Mouse (Mus musculus) heart, embryonic 14.5 days (tissue): ENCODE data around the gene Arhgap10. TPM values are rescaled to one million over a fixed set of nuclear protein-coding genes. Genes with fewer than 3 reads are reported as not detected.

Source experiments
- ATAC-seq: fragments of 200-750 bp; cut with Nextera tagmentation; 2 replicates; pipeline ENCODE4 v1.8.0; 2017; ENCODE audit warnings: low read depth, moderate TSS enrichment; ENCODE audit not compliant: insufficient number of reproducible peaks, insufficient read depth, low FRiP score
- H3K27ac ChIP-seq, 2 experiments: fragments of 200-500 bp in 1 of 2; fragments of 300-500 bp in 1 of 2; sonication (generic) in 1 of 2; replicated peaks in 1 of 2; 2 replicates each; pipeline ENCODE4 v1.5.1; 2012 to 2014; ENCODE audit warnings: low read depth in 2 of 2, low read length in 2 of 2, control low read depth in 1 of 2, mild to moderate bottlenecking in 1 of 2, mixed read lengths in 1 of 2; ENCODE audit not compliant: control insufficient read depth in 1 of 2, insufficient read depth in 1 of 2
- H3K27me3 ChIP-seq: fragments of 300-500 bp; sonication (generic); 2 replicates; pipeline ENCODE4 v1.6.1; 2014; ENCODE audit warnings: mild to moderate bottlenecking, low read length, control low read depth; ENCODE audit not compliant: control insufficient read depth, insufficient read depth
- H3K36me3 ChIP-seq: fragments of 300-500 bp; sonication (generic); 2 replicates; pipeline ENCODE4 v1.6.1; 2014; ENCODE audit warnings: mild to moderate bottlenecking, control low read depth, low read length, mixed read lengths; ENCODE audit not compliant: control insufficient read depth, insufficient read depth
- H3K4me1 ChIP-seq, 2 experiments: fragments of 200-500 bp in 1 of 2; fragments of 300-500 bp in 1 of 2; sonication (generic) in 1 of 2; 2 replicates each; pipeline ENCODE4 v1.6.1; 2012 to 2014; ENCODE audit warnings: low read length in 2 of 2, control low read depth in 1 of 2, mixed read lengths in 1 of 2; ENCODE audit not compliant: control insufficient read depth in 2 of 2, insufficient read depth in 2 of 2
- H3K4me2 ChIP-seq: fragments of 300-500 bp; sonication (generic); 2 replicates; pipeline ENCODE4 v1.6.1; 2014; ENCODE audit warnings: mild to moderate bottlenecking, low read length
- H3K4me3 ChIP-seq, 2 experiments: fragments of 200-500 bp in 1 of 2; fragments of 300-500 bp in 1 of 2; sonication (generic) in 1 of 2; 2 replicates each; pipeline ENCODE4 v1.5.1; 2012 to 2014; ENCODE audit warnings: low read length in 2 of 2, mild to moderate bottlenecking in 2 of 2, control low read depth in 1 of 2, low read depth in 1 of 2, moderate library complexity in 1 of 2; ENCODE audit not compliant: control insufficient read depth in 1 of 2, insufficient read depth in 1 of 2
- H3K9ac ChIP-seq: fragments of 300-500 bp; sonication (generic); 2 replicates; pipeline ENCODE4 v1.6.1; 2014; ENCODE audit warnings: mild to moderate bottlenecking, low read length
- H3K9me3 ChIP-seq: fragments of 300-500 bp; sonication (generic); 2 replicates; pipeline ENCODE4 v1.6.1; 2016; ENCODE audit warnings: low read length, control low read depth; ENCODE audit not compliant: control insufficient read depth
- WGBS: fragments of 180-500 bp; shearing (Covaris S2); extraction: QIAGEN DNeasy Blood & Tissue Kit; methylation state at CpG from one replicate; pipeline ENCODE4 v1.1.7; 2014; 5-methylcytosine and 5-hydroxymethylcytosine counted together
- polyA plus RNA-seq: library from polyadenylated mRNA; unstranded; fragments of >200 nt; fragmentation: Nextera tagmentation; extraction: Ambion mirVana; gene quantifications from 2 replicates; pipeline ENCODE4 v1.2.1, GENCODE M21; 2014

Arhgap10 gene
- polyA plus RNA-seq, result 24.2 and 26.2 TPM in 2 replicates

DNA sequence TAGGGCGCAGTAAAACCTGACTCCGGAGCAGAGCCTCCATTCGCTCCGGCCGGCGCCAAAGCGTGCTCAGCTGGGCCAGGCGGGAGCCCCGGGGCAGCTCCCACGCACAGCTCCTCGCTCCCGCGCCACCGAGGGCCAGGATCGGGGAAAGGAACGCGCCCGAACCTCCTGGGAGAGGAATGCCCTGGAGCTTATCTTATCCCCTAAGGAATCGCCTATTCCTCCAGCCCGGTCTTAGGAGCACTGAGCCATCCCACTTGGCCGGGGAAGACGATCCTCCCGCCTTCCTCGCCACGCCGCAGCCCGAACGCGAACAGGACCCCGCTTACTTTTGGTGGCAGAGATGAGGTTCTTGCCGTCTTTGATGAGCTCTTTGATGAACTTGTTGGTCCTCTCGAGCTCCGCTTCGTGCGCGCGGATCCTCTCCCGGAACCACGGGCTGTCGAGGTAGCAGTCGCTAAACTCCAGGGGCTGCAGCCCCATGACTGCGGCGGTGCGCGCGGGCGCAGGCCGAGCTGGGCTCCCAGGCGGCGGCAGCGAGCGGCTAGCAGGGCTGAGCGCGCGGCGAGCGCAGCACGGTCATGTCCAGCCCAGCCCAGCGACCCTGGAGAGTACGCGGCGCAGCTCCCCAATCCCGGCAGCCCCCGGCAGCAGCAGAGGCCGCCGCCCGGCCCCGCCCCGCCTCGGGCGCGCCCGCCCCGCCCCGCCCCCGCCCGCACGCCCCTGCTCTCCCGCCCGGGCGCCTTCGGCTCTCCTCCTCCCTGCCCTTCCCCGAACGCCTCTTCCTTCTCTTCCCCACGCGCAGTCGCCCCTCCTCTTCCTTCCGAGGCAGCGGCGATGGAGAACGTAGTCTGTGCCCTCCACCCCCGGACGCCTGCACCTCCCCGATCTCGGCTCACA is at the start of gene Arhgap10:
TSS of gene Arhgap10 (minus strand) at position 653 of the 900 bp plus-strand sequence.
- H3K9me3 ChIP-seq, result no peaks in the 10 kb centered on the region
- no peaks in the 10 kb centered on the region for H3K27me3 ChIP-seq
- H3K9ac ChIP-seq, result peak within 1 kb of the TSS; percentile 91
- peak within 1 kb of the TSS; percentile 82 to 93 for H3K27ac ChIP-seq
- H3K4me1 ChIP-seq, result peaks cover 22 to 32% of the 10 kb centered on the region in 2 experiments
- H3K36me3 ChIP-seq, result no peaks in the 10 kb centered on the region
- peak within 1 kb of the TSS; percentile 71 for H3K4me2 ChIP-seq
- peak within 1 kb of the TSS; percentile 75 to 82 for H3K4me3 ChIP-seq
- ATAC-seq, result peak; percentile 87
- WGBS, result 0% methylated on average over 63 of the region's 95 CpGs

DNA sequence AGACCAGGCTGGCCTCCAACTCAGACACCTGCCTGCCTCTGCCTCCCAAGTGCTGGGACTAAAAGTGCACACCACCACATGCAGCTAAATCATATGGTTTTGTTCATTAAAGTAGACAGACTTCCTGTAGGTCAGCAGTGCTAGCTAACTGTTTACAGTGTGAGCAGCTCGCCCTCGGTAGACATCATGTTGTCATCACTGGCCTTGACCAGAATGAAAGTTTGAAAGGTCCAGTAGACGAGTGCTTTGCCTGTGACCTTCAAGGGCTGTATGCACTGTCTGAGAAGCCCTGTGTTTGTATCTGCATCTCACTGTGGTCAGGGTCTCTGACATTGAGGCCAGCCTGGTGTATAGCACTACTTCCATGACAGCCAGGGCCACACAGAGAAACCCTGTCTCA is 43.7 kb upstream of the Arhgap10 start:
- Histone ChIP-seq H3K4me3 (no peak overlapping the region), H3K36me3 (peaks cover 89% of the 10 kb centered on the region), H3K9me3 (no peaks in the 10 kb centered on the region), H3K4me2 (no peak overlapping the region), H3K4me1 (no peaks in the 10 kb centered on the region), H3K27ac (no peak overlapping the region), H3K9ac (no peak overlapping the region), H3K27me3 (no peaks in the 10 kb centered on the region)
- ATAC-seq, result no peak
- 73% methylated on average over 3 of the region's 3 CpGs for WGBS

DNA sequence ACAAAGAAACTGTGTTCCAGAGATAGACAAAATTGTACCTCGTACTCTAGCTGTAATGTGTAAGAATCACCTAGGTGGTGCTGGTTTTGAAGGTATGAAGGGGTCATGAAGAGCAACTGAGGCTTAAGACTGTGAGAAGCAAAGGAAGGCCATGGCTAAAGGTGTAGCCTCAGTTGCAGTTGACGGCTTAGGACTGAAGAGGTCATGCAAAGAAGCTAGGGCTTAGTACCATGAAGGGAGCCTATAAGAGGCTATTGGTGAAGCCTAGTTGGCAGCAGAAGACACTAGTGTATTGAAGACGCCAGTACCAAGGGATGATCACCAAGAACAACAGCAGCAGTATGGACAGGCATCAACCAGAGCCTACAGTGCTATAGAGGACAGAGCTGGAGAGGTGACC is 34.7 kb upstream of the Arhgap10 start:
- Histone ChIP-seq H3K27ac (no peak overlapping the region), H3K36me3 (peaks cover 58% of the 10 kb centered on the region), H3K9ac (no peak overlapping the region), H3K4me1 (no peaks in the 10 kb centered on the region), H3K4me3 (no peak overlapping the region), H3K4me2 (no peak overlapping the region), H3K27me3 (no peaks in the 10 kb centered on the region), H3K9me3 (no peaks in the 10 kb centered on the region)
- ATAC-seq, result no peak
- WGBS, result 95% methylated on average over 3 of the region's 3 CpGs

DNA sequence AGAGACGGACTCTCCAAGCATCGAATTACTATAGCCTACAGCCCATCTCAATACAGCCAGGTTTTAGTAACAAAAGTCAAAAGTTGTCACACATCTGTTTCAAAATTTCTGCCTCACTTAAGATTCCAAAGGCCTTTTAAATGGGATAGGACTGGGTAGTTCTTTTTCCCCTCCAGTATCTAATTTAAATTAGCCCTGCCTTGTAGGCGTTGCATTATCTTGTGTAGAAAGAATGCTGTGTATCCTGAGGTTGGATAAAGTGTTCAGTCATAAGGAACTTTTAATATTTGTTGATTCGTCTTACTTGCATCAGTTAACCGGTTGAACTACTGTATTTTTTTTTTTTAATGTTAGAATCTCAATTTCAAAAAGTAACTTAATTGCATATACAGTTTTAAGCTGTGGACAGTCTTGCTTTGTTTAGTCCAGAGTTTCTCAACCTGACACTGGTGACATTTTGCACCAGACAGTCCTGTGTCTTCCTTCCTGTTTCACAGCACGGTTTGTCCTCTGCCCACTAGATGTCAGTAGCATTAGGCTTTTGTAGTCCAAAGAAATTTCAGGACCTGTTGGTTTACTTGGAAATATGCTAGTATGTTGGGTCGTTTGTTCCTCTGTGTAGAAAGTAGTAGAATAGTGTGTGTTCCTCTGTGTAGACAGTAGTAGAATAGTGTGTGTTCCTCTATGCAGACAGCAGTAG is 32.3 kb upstream of the Arhgap10 start:
- H3K36me3 ChIP-seq, result peaks cover 33% of the 10 kb centered on the region
- H3K9ac ChIP-seq, result peak overlapping the region; percentile 96

DNA sequence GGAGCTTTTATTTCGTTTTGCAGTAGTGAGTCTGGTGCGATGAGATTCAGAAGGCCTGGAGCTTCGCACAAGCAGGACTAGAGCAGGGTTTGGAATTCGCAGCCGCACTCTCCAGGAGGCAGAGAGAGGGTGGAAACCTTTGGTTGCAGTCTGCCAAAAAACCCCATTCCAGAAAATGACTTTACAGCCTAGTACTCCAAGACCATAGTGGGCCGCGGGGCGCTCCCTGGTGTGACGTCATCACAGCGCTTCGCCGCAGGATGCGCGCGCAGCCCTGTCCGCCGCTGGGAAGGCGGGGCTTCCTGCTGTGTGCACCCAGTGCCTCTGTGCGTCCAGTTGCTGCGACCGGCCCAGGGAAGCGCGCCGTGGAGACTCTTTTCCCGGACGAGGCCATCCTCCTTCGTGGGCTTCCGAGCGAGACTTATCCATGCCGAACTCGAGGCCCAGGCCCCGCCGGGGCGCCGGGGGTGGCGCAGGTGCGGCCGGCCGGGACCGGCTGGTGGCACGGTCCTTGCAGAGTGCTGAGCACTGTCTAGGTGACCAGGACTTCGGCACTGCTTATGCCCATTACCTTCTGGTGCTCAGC is 31.5 kb upstream of the Arhgap10 start, which contains the start of gene Prmt9:
TSS of gene Prmt9 (plus strand) at position 277 of the 586 bp plus-strand sequence.
- peaks cover 28% of the 10 kb centered on the region for H3K36me3 ChIP-seq
- H3K9ac ChIP-seq, result peak within 1 kb of the TSS; percentile 96
- H3K27me3 ChIP-seq, result no peaks in the 10 kb centered on the region
- ATAC-seq, result peak; percentile 92
- peak within 1 kb of the TSS; percentile 73 to 87 for H3K27ac ChIP-seq
- no peaks in the 10 kb centered on the region for H3K4me1 ChIP-seq
- peak within 1 kb of the TSS; percentile 83 for H3K4me2 ChIP-seq
- WGBS, result 4% methylated on average over 42 of the region's 42 CpGs
- H3K9me3 ChIP-seq, result no peaks in the 10 kb centered on the region
- H3K4me3 ChIP-seq, result peak within 1 kb of the TSS; percentile 68 to 90

More for the DNA sequence above, 32.3 kb upstream of the Arhgap10 start:
- H3K4me2 ChIP-seq, result peak overlapping the region; percentile 83
- WGBS, result 18% methylated on average over 7 of the region's 7 CpGs
- peak overlapping the region; percentile 68 to 90 for H3K4me3 ChIP-seq
- H3K9me3 ChIP-seq, result no peaks in the 10 kb centered on the region
- peak overlapping the region; percentile 64 to 87; a peak in 1 of 4 replicates for H3K27ac ChIP-seq
- no peaks in the 10 kb centered on the region for H3K4me1 ChIP-seq
- H3K27me3 ChIP-seq, result no peaks in the 10 kb centered on the region
- no peak for ATAC-seq

DNA sequence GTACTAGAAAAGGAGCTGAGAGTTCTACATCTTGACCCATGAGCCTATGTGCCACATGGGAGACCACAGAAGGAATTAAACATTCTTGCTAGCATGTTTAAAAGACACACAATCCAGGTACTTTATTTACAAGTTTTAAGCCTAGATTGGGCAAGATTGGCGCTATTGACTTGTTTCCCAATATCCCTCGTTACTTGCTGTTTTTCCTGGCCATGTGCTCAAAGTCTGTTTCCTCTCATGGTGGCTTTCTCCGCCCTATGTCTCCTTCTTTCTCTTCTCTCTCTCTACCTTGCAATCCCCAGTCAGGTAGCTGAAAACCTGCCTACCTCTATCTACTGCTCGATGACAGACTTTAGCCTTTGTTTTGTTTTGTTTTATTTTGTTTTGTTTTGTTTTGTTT is 27.9 kb upstream of the Arhgap10 start:
- 87% methylated on average over 4 of the region's 4 CpGs for WGBS
- ATAC-seq, result no peak
- Histone ChIP-seq H3K4me3 (no peak overlapping the region), H3K4me2 (no peak overlapping the region), H3K9me3 (no peaks in the 10 kb centered on the region), H3K36me3 (no peaks in the 10 kb centered on the region), H3K27ac (no peak overlapping the region), H3K27me3 (no peaks in the 10 kb centered on the region), H3K4me1 (no peaks in the 10 kb centered on the region), H3K9ac (no peak overlapping the region)

- 31% methylated on average over 3 of the region's 3 CpGs for whole genome bisulfite sequencing
- no peak for ATAC-seq
- H3K4me1 ChIP-seq, result no peaks in the 10 kb centered on the region
- H3K27ac ChIP-seq, result no peak overlapping the region
- H3K36me3 ChIP-seq, result no peaks in the 10 kb centered on the region
- H3K9me3 ChIP-seq, result no peaks in the 10 kb centered on the region
- H3K27me3 ChIP-seq, result no peaks in the 10 kb centered on the region
- H3K4me3 ChIP-seq, result no peak overlapping the region
- H3K4me2 ChIP-seq, result no peak overlapping the region
- no peak overlapping the region for H3K9ac ChIP-seq
These were observed 26.7 kb upstream of the Arhgap10 start for GRCm38 (mm10) chr8:77544428-77544827.
